Mouse (Mus musculus): ENCODE results near the gene Lig1.

Lig1 gene

GRCm38 (mm10) chr7:13277081-13277480 lies at the start of gene Lig1:
Lig1 (plus strand) TSS chr7:13277283.
- DNase-seq (ENCODE audit: low read depth), result no peak

GRCm38 (mm10) chr7:13260746-13261700 lies 16.1 kb upstream of the Lig1 start:
- no peak for DNase-seq (ENCODE audit: low read depth)

GRCm38 (mm10) chr7:13263851-13264250 lies 13.2 kb upstream of the Lig1 start:
- DNase-seq (ENCODE audit: low read depth), result peak; percentile 6

GRCm38 (mm10) chr7:13264396-13264795 lies 12.7 kb upstream of the Lig1 start:
- no peak for DNase-seq (ENCODE audit: low read depth)

GRCm38 (mm10) chr7:13268749-13269260 lies 8.3 kb upstream of the Lig1 start:
- no peak for DNase-seq (ENCODE audit: low read depth)

GRCm38 (mm10) chr7:13269394-13269793 lies 7.7 kb upstream of the Lig1 start:
- DNase-seq (ENCODE audit: low read depth), result no peak

GRCm38 (mm10) chr7:13271704-13272103 lies 5.4 kb upstream of the Lig1 start:
- no peak for DNase-seq (ENCODE audit: low read depth)

- DNase-seq (ENCODE audit: low read depth), result no peak
Measured at GRCm38 (mm10) chr7:13277833-13278232, 750 bp downstream of the Lig1 start.

- peak; percentile 92 for DNase-seq (ENCODE audit: low read depth)
Measured at GRCm38 (mm10) chr7:13278308-13278891, 1.3 kb downstream of the Lig1 start, which contains the start of gene Zswim9. Zswim9 (minus strand) TSS chr7:13278721.

- peak; percentile 10 for DNase-seq (ENCODE audit: low read depth)
Measured at GRCm38 (mm10) chr7:13278957-13279356, 1.9 kb downstream of the Lig1 start.

- DNase-seq (ENCODE audit: low read depth), result peak; percentile 59
Measured at GRCm38 (mm10) chr7:13288621-13289020, 11.5 kb downstream of the Lig1 start.

GRCm38 (mm10) chr7:13290041-13290675 lies 13.1 kb downstream of the Lig1 start:
- no peak for DNase-seq (ENCODE audit: low read depth)

- peak; percentile 64 for DNase-seq (ENCODE audit: low read depth)
Measured at GRCm38 (mm10) chr7:13291370-13291769, 14.3 kb downstream of the Lig1 start.

- no peak for DNase-seq (ENCODE audit: low read depth)
Measured at GRCm38 (mm10) chr7:13293878-13294855, 17.1 kb downstream of the Lig1 start.

GRCm38 (mm10) chr7:13295256-13295655 lies 18.2 kb downstream of the Lig1 start:
- no peak for DNase-seq (ENCODE audit: low read depth)

GRCm38 (mm10) chr7:13297636-13298035 lies 20.6 kb downstream of the Lig1 start:
- DNase-seq (ENCODE audit: low read depth), result no peak

- no peak for DNase-seq (ENCODE audit: low read depth)
Measured at GRCm38 (mm10) chr7:13298821-13299220, 21.7 kb downstream of the Lig1 start.

- no peak for DNase-seq (ENCODE audit: low read depth)
Measured at GRCm38 (mm10) chr7:13301643-13302042, 24.6 kb downstream of the Lig1 start.

GRCm38 (mm10) chr7:13302780-13303179 lies 25.7 kb downstream of the Lig1 start:
- peak; percentile 98 for DNase-seq (ENCODE audit: low read depth)

- peak; percentile 27 for DNase-seq (ENCODE audit: low read depth)
Measured at GRCm38 (mm10) chr7:13303372-13303771, 26.3 kb downstream of the Lig1 start.

- peak; percentile 44 for DNase-seq (ENCODE audit: low read depth)
Measured at GRCm38 (mm10) chr7:13309407-13309806, 32.3 kb downstream of the Lig1 start.

Data from 416B (cell line).